In genomic region chr17:70864645-70865044, GRCm38 (mm10) we compare ENCODE assay signal across 23 mouse cellular contexts. TPM values are rescaled to one million over a fixed set of nuclear protein-coding genes. Genes with fewer than 3 reads are reported as not detected.
DNase-seq lines count a peak whose midpoint lies in the region; ATAC-seq and TF ChIP-seq lines count a peak whose summit lies in the region.
"Had no signal": no experiment of that assay in that cellular context is flagged by ENCODE, and none has a peak within 500 bp of the region (broad histone marks: within the 10 kb centered on the region; RNA-seq: fewer than 3 reads in every experiment).

No protein-coding gene starts in this region.

- TF ChIP-seq CTCF in intestine, postnatal 0 days (IDR thresholded peaks at IDR 0.05; ENCODE audit: low read depth) = no peak
- TF ChIP-seq CTCF in E14TG2a.4 (conservative IDR thresholded peaks at IDR 0.05; ENCODE audit: low read length) = no peak

- no peak overlapping the region for H3K27ac ChIP-seq in intestine, embryonic 15.5 days
- no peak overlapping the region for H3K27ac ChIP-seq in intestine, postnatal 0 days (ENCODE audit: low read depth, low read length)
- H3K27ac ChIP-seq in intestine, embryonic 16.5 days (ENCODE audit: low read length) = no peak overlapping the region
- H3K27ac ChIP-seq: forebrain, embryonic 10.5 days; forebrain, embryonic 13.5 days; gastrocnemius, adult 2 months; hindbrain, embryonic 10.5 days; hindbrain, embryonic 13.5 days had no signal

- no peak overlapping the region for H3K9ac ChIP-seq in intestine, embryonic 15.5 days
- no peak overlapping the region for H3K9ac ChIP-seq in intestine, postnatal 0 days (ENCODE audit: low read depth, low read length)
- no peak overlapping the region for H3K9ac ChIP-seq in intestine, embryonic 16.5 days (ENCODE audit: low read depth, low read length)
- H3K9ac ChIP-seq: forebrain, embryonic 13.5 days; hindbrain, embryonic 13.5 days had no signal

- 0 out of 2 replicates have a peak, but pooled peaks have one; percentile 24 for ATAC-seq in intestine, embryonic 15.5 days
- ATAC-seq in intestine, postnatal 0 days = no peak
- 0 out of 2 replicates have a peak, but pooled peaks have one; percentile 12 for ATAC-seq in intestine, embryonic 16.5 days
- ATAC-seq: activated CD4-positive, CD25-positive, alpha-beta regulatory T cell, adult 4 months; forebrain, embryonic 13.5 days; forebrain, embryonic 16.5 days; hindbrain, embryonic 16.5 days had no signal

- no peak overlapping the region for H3K4me3 ChIP-seq in intestine, embryonic 15.5 days (replicated peaks)
- no peak overlapping the region for H3K4me3 ChIP-seq in intestine, postnatal 0 days (ENCODE audit: low read depth, low read length)
- H3K4me3 ChIP-seq in E14TG2a.4 (replicated peaks; ENCODE audit: low read length) = peak overlapping the region; percentile 56
- no peak overlapping the region for H3K4me3 ChIP-seq in intestine, embryonic 16.5 days (ENCODE audit: low read length)
- H3K4me3 ChIP-seq: forebrain, embryonic 10.5 days; forebrain, embryonic 13.5 days; gastrocnemius, adult 2 months; hindbrain, embryonic 10.5 days; hindbrain, embryonic 13.5 days had no signal

- H3K9me3 ChIP-seq in intestine, embryonic 15.5 days = no peaks in the 10 kb centered on the region
- H3K9me3 ChIP-seq in intestine, postnatal 0 days (ENCODE audit: control insufficient read depth) = no peaks in the 10 kb centered on the region
- peaks cover 6% of the 10 kb centered on the region; the same call in 1 of the 2 replicates for H3K9me3 ChIP-seq in E14TG2a.4 (ENCODE audit: low read length)
- H3K9me3 ChIP-seq in intestine, embryonic 16.5 days (ENCODE audit: control insufficient read depth, low read length) = no peaks in the 10 kb centered on the region
- H3K9me3 ChIP-seq: forebrain, embryonic 13.5 days; hindbrain, embryonic 10.5 days had no signal

- intact Hi-C loops in left cerebral cortex, postnatal 36 days (cut with DNase I) = no loop called here
- intact Hi-C loops in heart, postnatal 14 days (cut with DNase I) = no loop called here

- H3K4me2 ChIP-seq in intestine, embryonic 15.5 days (replicated peaks) = no peak overlapping the region
- no peak overlapping the region for H3K4me2 ChIP-seq in intestine, postnatal 0 days (replicated peaks; ENCODE audit: low read depth)
- no peak overlapping the region for H3K4me2 ChIP-seq in intestine, embryonic 16.5 days (ENCODE audit: low read depth, low read length)
- H3K4me2 ChIP-seq: forebrain, embryonic 13.5 days; heart, embryonic 11.5 days; hindbrain, embryonic 13.5 days had no signal

- H3K4me1 ChIP-seq in intestine, embryonic 15.5 days (replicated peaks) = 0 out of 2 replicates have a peak, but pooled peaks cover 2% of the 10 kb centered on the region
- no peaks in the 10 kb centered on the region for H3K4me1 ChIP-seq in intestine, postnatal 0 days (replicated peaks; ENCODE audit: control insufficient read depth, insufficient read depth, low read length)
- H3K4me1 ChIP-seq in E14TG2a.4 (replicated peaks; ENCODE audit: low read depth, low read length) = peaks cover 87% of the 10 kb centered on the region
- peaks cover 5% of the 10 kb centered on the region; the same call in 1 of the 2 replicates for H3K4me1 ChIP-seq in intestine, embryonic 16.5 days (ENCODE audit: control insufficient read depth, insufficient read depth, low read length)
- H3K4me1 ChIP-seq: forebrain, embryonic 13.5 days; hindbrain, embryonic 10.5 days; hindbrain, embryonic 13.5 days had no signal

- 72% methylated on average over 3 of the region's 3 CpGs for WGBS in intestine, embryonic 15.5 days
- 75% methylated on average over 3 of the region's 3 CpGs for WGBS in intestine, postnatal 0 days
- WGBS in intestine, embryonic 16.5 days = 68% methylated on average over 3 of the region's 3 CpGs

- no peaks in the 10 kb centered on the region for H3K27me3 ChIP-seq in intestine, embryonic 15.5 days (replicated peaks)
- no peaks in the 10 kb centered on the region for H3K27me3 ChIP-seq in intestine, postnatal 0 days (replicated peaks; ENCODE audit: control insufficient read depth, insufficient read depth, low read length)
- H3K27me3 ChIP-seq in E14TG2a.4 (ENCODE audit: insufficient read depth, low read length) = no peaks in the 10 kb centered on the region
- H3K27me3 ChIP-seq in intestine, embryonic 16.5 days (replicated peaks; ENCODE audit: control insufficient read depth, insufficient read depth, low read length) = no peaks in the 10 kb centered on the region; the same call in 1 of the 2 replicates
- H3K27me3 ChIP-seq: forebrain, embryonic 13.5 days; hindbrain, embryonic 13.5 days had no signal

- H3K36me3 ChIP-seq in intestine, embryonic 15.5 days = no peaks in the 10 kb centered on the region
- no peaks in the 10 kb centered on the region for H3K36me3 ChIP-seq in intestine, postnatal 0 days (ENCODE audit: control insufficient read depth, insufficient read depth)
- H3K36me3 ChIP-seq in E14TG2a.4 (ENCODE audit: insufficient read depth, low read length) = peaks cover 38% of the 10 kb centered on the region
- no peaks in the 10 kb centered on the region for H3K36me3 ChIP-seq in intestine, embryonic 16.5 days (ENCODE audit: control insufficient read depth, insufficient read depth, low read length)
- H3K36me3 ChIP-seq: hindbrain, embryonic 13.5 days had no signal

- DNase-seq in left cerebral cortex, postnatal 36 days (ENCODE audit: low spot score in 2 of 2) = no peak
- no peak for DNase-seq in heart, postnatal 14 days
- DNase-seq: adrenal gland, postnatal 10 days; adrenal gland, postnatal 36 days; cerebellum, adult 18-20 months; cerebellum, adult 9-10 months; cerebellum, postnatal 14 days; gastrocnemius, adult 2 months; gastrocnemius, postnatal 14 days; heart, adult 11 months; heart, postnatal 36 days had no signal

RNA-seq across cellular contexts. Expression of gene Tgif1, which starts 11.3 kb away (rescaled TPM):
- polyA plus RNA-seq in intestine, embryonic 15.5 days (2015; fragmentation: Nextera tagmentation; extraction: Ambion mirVana) = 46.9 and 56.5 TPM in 2 replicates
- 20.0 and 24.5 TPM in 2 replicates for polyA plus RNA-seq in intestine, postnatal 0 days (2015; fragmentation: Nextera tagmentation; extraction: Ambion mirVana)
- polyA plus RNA-seq in intestine, embryonic 16.5 days (2015; fragmentation: Nextera tagmentation; extraction: Ambion mirVana) = 43.0 and 43.5 TPM in 2 replicates
- 1 to 10 TPM in 1 of 2 experiments, under 1 TPM in 1; 0.99 to 1.2 TPM for total RNA-seq in left cerebral cortex, postnatal 36 days (2021)
- total RNA-seq in heart, postnatal 14 days (2021) = 10 to 100 TPM in 1 of 2 experiments, 1 to 10 TPM in 1; 8.5 to 10.1 TPM
